Mouse (Mus musculus) cortical plate, adult 2 months (tissue): Measurements from ENCODE around the gene Tmem119. TPM values are rescaled to one million over a fixed set of nuclear protein-coding genes. Genes with fewer than 3 reads are reported as not detected.
A peak's percentile ranks its signal among the peaks of the same experiment; 100 is the strongest.
"Not testable (repeated sequence)": the region's sequence is repeated elsewhere in the genome, so short reads cannot be mapped to it uniquely, and the experiment has no call there.

ENCODE experiments used
- H3K27ac ChIP-seq: fragments of 200-500 bp; 2 replicates; pipeline ENCODE4 v1.5.1; 2012; ENCODE audit warnings: low read length, control low read depth, inconsistent platforms; ENCODE audit not compliant: insufficient read depth
- H3K4me1 ChIP-seq: fragments of 200-500 bp; 2 replicates; pipeline ENCODE4 v1.6.1; 2011; ENCODE audit warnings: low read length; ENCODE audit not compliant: control insufficient read depth, insufficient read depth
- H3K4me3 ChIP-seq: fragments of 200-500 bp; 2 replicates; pipeline ENCODE4 v1.5.1; 2011; ENCODE audit warnings: mild to moderate bottlenecking, low read length, control low read depth; ENCODE audit not compliant: insufficient read depth
- CTCF ChIP-seq: fragments of 200-500 bp; IDR thresholded peaks from 2 replicates; pipeline ENCODE4 v1.5.1; 2011; ENCODE audit warnings: mild to moderate bottlenecking, control low read depth, low read length; ENCODE audit not compliant: insufficient read depth; ENCODE audit errors: extremely low read depth
- POLR2A ChIP-seq: fragments of 200-500 bp; IDR thresholded peaks from 2 replicates; pipeline ENCODE4 v1.6.1; 2011; ENCODE audit warnings: mild to moderate bottlenecking, low read length, control low read depth; ENCODE audit not compliant: insufficient read depth; ENCODE audit errors: extremely low read depth
- polyA plus RNA-seq: library from polyadenylated mRNA; depleted of rRNA; stranded (reverse); fragments of >200 nt; gene quantifications from 2 replicates; pipeline ENCODE4 v1.2.3, GENCODE M21; 2012

Tmem119 gene
- polyA plus RNA-seq, 1 experiment: 25.4 TPM

GRCm38 (mm10) chr5:113790453-113791196 is 9.7 kb downstream of the Tmem119 start:
- Histone ChIP-seq H3K4me1 (no peaks in the 10 kb centered on the region), H3K27ac (no peak overlapping the region), H3K4me3 (no peak overlapping the region)
- TF ChIP-seq POLR2A (no peak), CTCF (no peak)

GRCm38 (mm10) chr5:113789075-113789788 is 11.1 kb downstream of the Tmem119 start:
- Histone ChIP-seq H3K4me1 (no peaks in the 10 kb centered on the region), H3K27ac (no peak overlapping the region), H3K4me3 (no peak overlapping the region)
- no peak for TF ChIP-seq POLR2A
- TF ChIP-seq CTCF: no peak

DNA sequence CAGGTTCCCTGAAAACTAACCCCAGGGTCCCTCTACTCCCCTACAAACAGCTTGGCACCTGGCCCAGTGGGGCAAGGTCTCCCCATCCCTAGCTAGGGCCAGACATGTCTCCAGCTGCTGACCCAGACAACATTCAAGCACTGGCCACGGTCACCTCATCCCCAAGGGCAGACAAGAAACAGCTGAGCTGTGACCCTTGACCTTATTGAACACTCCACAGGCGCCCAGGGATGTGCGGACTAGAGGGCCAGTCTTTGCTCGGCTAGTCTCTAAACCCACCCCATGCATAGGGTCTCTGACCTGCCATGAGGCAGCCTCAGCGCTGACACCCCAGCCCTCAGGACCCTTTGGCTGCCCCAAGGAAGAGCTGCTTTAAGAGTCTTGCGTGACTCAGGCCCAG is 11.7 kb downstream of the Tmem119 start:
- TF ChIP-seq CTCF (no peak), POLR2A (no peak)
- no peaks in the 10 kb centered on the region for H3K4me1 ChIP-seq
- no peak overlapping the region for H3K27ac ChIP-seq
- no peak overlapping the region for H3K4me3 ChIP-seq

GRCm38 (mm10) chr5:113786985-113787384 is 13.3 kb downstream of the Tmem119 start:
- TF ChIP-seq CTCF: no peak
- no peak for TF ChIP-seq POLR2A
- no peaks in the 10 kb centered on the region for H3K4me1 ChIP-seq
- no peak overlapping the region for H3K4me3 ChIP-seq
- no peak overlapping the region for H3K27ac ChIP-seq

DNA sequence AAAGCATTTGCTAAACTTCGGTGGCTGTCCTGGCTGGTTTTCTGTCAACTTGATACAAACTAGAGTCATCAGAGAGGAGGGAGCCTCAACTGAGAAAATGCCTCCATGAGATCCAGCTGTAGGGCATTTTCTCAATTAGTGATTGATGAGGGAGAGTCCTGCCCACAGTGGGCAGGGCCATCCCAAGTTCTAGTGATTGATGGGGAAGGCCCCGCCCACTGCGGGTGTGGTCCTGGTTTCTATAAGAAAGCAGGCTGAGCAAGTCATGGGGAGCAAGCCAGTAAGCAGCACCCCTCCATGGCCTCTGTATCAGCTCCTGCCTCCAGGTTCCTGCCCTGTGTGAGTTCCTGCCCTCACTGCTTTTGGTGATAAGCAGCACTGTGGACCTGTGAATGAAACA is 16.2 kb downstream of the Tmem119 start:
- H3K4me3 ChIP-seq, H3K4me1 ChIP-seq: not testable (repeated sequence)
- 0 out of 2 replicates have a peak overlapping the region, but pooled peaks have one; percentile 33 for H3K27ac ChIP-seq

GRCm38 (mm10) chr5:113783581-113784001 is 16.7 kb downstream of the Tmem119 start:
- Histone ChIP-seq H3K4me1 (no peaks in the 10 kb centered on the region), H3K4me3 (no peak overlapping the region), H3K27ac (no peak overlapping the region)
- TF ChIP-seq POLR2A (no peak), CTCF (no peak)

DNA sequence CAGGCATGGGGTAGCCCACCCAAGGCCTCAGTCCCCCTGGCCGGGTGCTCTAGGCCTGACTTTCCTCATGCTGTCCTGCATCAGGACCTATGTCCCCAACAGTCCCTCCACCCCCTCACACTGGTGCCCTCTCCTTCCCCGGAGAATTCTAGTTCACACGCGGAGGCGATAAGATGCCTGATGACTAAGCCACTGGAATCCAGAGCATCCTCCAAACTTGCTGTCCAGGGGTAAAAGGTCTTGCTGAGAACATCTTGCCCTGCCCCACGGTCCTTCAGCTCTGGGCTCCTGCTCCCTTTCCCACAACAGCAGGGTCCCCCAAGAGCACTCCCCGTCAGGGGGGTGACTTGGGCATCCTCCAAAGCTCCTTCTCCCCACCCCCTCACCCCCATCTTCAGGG is 17.7 kb downstream of the Tmem119 start:
- Histone ChIP-seq H3K4me1 (no peaks in the 10 kb centered on the region), H3K27ac (no peak overlapping the region), H3K4me3 (no peak overlapping the region)
- TF ChIP-seq POLR2A (no peak), CTCF (no peak)

- H3K4me1 ChIP-seq: no peaks in the 10 kb centered on the region
Observed at GRCm38 (mm10) chr5:113781875-113782274, 18.4 kb downstream of the Tmem119 start.

GRCm38 (mm10) chr5:113781254-113781653 is 19.1 kb downstream of the Tmem119 start:
- no peak overlapping the region for H3K4me3 ChIP-seq
- H3K27ac ChIP-seq: no peak overlapping the region
- H3K4me1 ChIP-seq: no peaks in the 10 kb centered on the region
- TF ChIP-seq CTCF (no peak), POLR2A (no peak)

More at GRCm38 (mm10) chr5:113781875-113782274, 18.4 kb downstream of the Tmem119 start:
- TF ChIP-seq POLR2A (no peak), CTCF (no peak)
- H3K27ac ChIP-seq: no peak overlapping the region
- H3K4me3 ChIP-seq: no peak overlapping the region

- no peak overlapping the region for H3K27ac ChIP-seq
- H3K4me3 ChIP-seq: no peak overlapping the region
- no peak for TF ChIP-seq CTCF
- TF ChIP-seq POLR2A: no peak
- H3K4me1 ChIP-seq: no peaks in the 10 kb centered on the region
Observed at GRCm38 (mm10) chr5:113780763-113781162, 19.6 kb downstream of the Tmem119 start.
